Mouse (Mus musculus) cerebellum, adult 2 months (tissue): ENCODE measurements at regions not wholly inside any gene's neighbourhood (a gene's known extent, or its start where the extent isn't known, plus 50 kb on each side); places are given as distances from the start of the nearest gene placed in this dataset.

Experiments used
- CTCF ChIP-seq: fragments of 200-500 bp; IDR thresholded peaks from 2 replicates; pipeline ENCODE4 v1.5.1; 2011; ENCODE audit warnings: low read depth, mild to moderate bottlenecking, control low read depth, low read length, moderate library complexity, borderline replicate concordance; ENCODE audit not compliant: insufficient read depth
- POLR2A ChIP-seq: fragments of 200-500 bp; IDR thresholded peaks from 2 replicates; pipeline ENCODE4 v1.6.1; 2011; ENCODE audit warnings: low read length, control low read depth, borderline replicate concordance; ENCODE audit not compliant: insufficient read depth

GRCm38 (mm10) chr1:168818381-168818780 lies 386.3 kb upstream of the Pbx1 start:
- TF ChIP-seq CTCF = no peak
- no peak for TF ChIP-seq POLR2A
